Mouse (Mus musculus) G1E (cell line): ENCODE data around the gene Hist1h2ac.

Experiments used
- CTCF ChIP-seq: IDR thresholded peaks from 2 replicates; pipeline ENCODE4 v1.5.1; 2012; ENCODE audit warnings: low read depth, low read length, inconsistent platforms, mixed read lengths
- GATA1 ChIP-seq: IDR thresholded peaks from 2 replicates; pipeline ENCODE4 v1.6.1; 2012; ENCODE audit warnings: borderline replicate concordance, low read length, inconsistent platforms, mixed read lengths
- GATA2 ChIP-seq: IDR thresholded peaks from 2 replicates; pipeline ENCODE4 v1.6.1; 2012; ENCODE audit warnings: low read depth, low read length, inconsistent platforms, borderline replicate concordance
- TAL1 ChIP-seq: conservative IDR thresholded peaks from 2 replicates; pipeline ENCODE4 v1.6.1; 2012; ENCODE audit warnings: low read depth, low read length, inconsistent platforms, mixed read lengths

GRCm38 (mm10) chr13:23698996-23699395, 15.2 kb upstream of the Hist1h2ac start:
- no peak for TF ChIP-seq CTCF
- TF ChIP-seq GATA1: no peak
- TF ChIP-seq TAL1: no peak
- TF ChIP-seq GATA2: no peak
